Mouse (Mus musculus): ENCODE measurements at regions not wholly inside any gene's neighbourhood (a gene's known extent, or its start where the extent isn't known, plus 50 kb on each side); places are given as distances from the start of the nearest gene placed in this dataset.

DNA sequence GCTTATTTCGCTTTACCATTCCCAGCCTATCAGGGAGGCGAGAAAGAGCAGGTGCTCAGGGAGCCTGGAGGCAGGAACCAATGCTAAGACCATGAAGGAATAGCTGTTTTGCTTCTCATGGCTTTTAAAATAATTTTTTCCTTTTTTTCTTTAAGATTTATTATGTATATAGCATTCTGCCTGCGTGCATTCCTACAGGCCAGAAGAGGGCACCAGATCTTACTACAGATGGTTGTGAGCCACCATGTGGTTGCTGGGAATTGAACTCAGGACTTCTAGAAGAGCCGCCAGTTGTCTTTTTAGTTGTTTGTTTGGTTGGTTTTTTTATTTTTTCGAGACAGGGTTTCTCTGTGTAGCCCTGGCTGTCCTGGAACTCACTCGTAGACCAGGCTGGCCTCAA lies 113.6 kb upstream of the Armc2 start:
- no peak for ATAC-seq (replicated peaks in 1 of 2; ENCODE audit: insufficient read depth in 1 of 2, low FRiP score in 2 of 2, low TSS enrichment in 1 of 2, low read depth in 1 of 2, poor library complexity in 2 of 2, severe bottlenecking in 2 of 2)

DNA sequence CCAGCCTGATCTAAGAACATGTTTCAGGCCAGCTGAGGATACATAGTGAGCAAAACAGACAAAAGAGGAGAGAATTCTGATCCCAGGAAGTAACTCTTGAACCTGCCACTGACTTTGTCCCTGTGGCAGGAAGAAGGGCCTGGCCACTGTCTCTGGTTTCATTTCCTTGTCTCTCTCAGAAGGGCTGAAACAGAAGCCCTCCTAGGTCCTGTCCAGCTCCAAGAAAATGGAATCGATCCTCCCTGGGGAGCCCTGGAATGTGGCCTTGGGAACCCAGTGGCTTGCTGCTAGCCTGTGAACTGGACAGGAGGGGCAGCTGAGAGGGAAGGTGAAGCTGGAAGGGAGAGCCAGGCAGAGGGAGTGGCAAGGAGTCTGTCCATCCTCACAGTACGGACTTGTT lies 113.1 kb upstream of the Armc2 start:
- ATAC-seq (replicated peaks in 1 of 2; ENCODE audit: insufficient read depth in 1 of 2, low FRiP score in 2 of 2, low TSS enrichment in 1 of 2, low read depth in 1 of 2, poor library complexity in 2 of 2, severe bottlenecking in 2 of 2) = no peak

DNA sequence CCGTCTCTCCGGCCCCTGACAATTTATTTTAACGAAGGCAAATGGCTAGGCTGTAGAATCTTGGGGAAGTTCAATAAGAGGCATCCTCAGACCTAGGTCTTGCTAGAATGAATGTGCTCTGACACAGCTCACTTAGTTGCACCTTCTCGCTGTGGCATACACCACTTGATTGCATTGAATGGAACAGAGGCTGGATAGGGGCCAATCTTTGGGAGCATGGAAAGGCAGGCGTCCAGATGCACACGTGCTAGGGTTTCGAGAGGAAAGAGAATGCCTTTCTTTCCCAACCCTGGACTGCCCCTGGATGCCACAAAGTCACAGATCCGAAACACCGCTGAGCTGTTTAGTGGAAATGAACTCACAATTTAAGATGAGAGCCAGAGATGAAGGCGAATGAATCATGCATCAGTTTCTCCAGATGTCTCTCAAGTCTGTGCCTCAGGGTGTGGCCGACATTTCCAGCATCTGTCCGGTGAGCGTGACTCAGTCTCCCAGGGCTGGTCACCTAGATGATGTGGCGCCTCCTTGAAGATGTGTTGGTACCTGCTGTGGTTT lies 109.7 kb upstream of the Armc2 start:
- no peak for ATAC-seq (replicated peaks in 1 of 2; ENCODE audit: insufficient read depth in 1 of 2, low FRiP score in 2 of 2, low TSS enrichment in 1 of 2, low read depth in 1 of 2, poor library complexity in 2 of 2, severe bottlenecking in 2 of 2)

DNA sequence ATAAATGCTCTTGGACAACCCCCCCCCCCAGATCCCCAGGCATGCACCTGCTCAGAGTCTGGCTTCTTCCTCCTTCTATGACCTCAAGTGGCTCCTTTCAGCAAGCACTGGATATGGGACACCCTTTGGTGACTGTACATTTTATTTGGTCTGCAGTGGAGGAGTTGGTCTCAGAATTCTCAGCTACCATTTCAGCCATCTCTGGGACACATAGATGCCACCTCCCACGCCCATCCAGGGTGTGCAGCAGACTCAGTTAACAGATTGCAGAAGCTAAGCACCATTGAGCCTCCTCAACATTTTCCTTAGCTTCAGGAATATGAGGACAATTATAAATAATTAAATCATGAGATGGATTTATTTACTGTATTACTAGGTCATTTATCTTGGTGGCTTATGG lies 108.6 kb upstream of the Armc2 start:
- ATAC-seq (replicated peaks in 1 of 2; ENCODE audit: insufficient read depth in 1 of 2, low FRiP score in 2 of 2, low TSS enrichment in 1 of 2, low read depth in 1 of 2, poor library complexity in 2 of 2, severe bottlenecking in 2 of 2) = no peak

GRCm38 (mm10) chr10:42122768-42123635 lies 104.8 kb upstream of the Armc2 start:
- ATAC-seq (replicated peaks in 1 of 2; ENCODE audit: insufficient read depth in 1 of 2, low FRiP score in 2 of 2, low TSS enrichment in 1 of 2, low read depth in 1 of 2, poor library complexity in 2 of 2, severe bottlenecking in 2 of 2) = peak; percentile 78 to 91

DNA sequence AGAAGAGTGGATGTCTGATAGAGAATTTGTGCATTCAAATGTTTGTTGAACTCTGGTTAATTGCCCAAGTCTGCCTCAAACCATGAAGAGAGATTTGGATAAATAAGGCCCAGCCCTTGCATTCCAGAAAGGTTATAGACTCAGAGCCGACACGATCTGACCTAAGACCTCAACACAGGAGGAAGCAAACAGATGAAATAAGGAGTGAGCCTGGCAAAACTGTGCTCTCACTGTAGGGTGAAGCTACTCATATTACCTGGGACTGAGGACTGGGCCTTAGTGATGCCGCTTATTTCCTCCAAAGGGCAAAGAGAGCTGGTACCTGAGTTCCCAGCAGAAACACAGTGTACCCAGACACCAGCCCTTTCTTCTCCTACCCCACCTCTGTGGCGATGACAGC lies 103.7 kb upstream of the Armc2 start:
- no peak for ATAC-seq (replicated peaks in 1 of 2; ENCODE audit: insufficient read depth in 1 of 2, low FRiP score in 2 of 2, low TSS enrichment in 1 of 2, low read depth in 1 of 2, poor library complexity in 2 of 2, severe bottlenecking in 2 of 2)

GRCm38 (mm10) chr10:42119326-42119725 lies 101.1 kb upstream of the Armc2 start:
- ATAC-seq (replicated peaks in 1 of 2; ENCODE audit: insufficient read depth in 1 of 2, low FRiP score in 2 of 2, low TSS enrichment in 1 of 2, low read depth in 1 of 2, poor library complexity in 2 of 2, severe bottlenecking in 2 of 2) = no peak

- ATAC-seq (replicated peaks in 1 of 2; ENCODE audit: insufficient read depth in 1 of 2, low FRiP score in 2 of 2, low TSS enrichment in 1 of 2, low read depth in 1 of 2, poor library complexity in 2 of 2, severe bottlenecking in 2 of 2) = no peak
These were observed 100.3 kb upstream of the Armc2 start for GRCm38 (mm10) chr10:42118361-42119188.

- no peak for ATAC-seq (replicated peaks in 1 of 2; ENCODE audit: insufficient read depth in 1 of 2, low FRiP score in 2 of 2, low TSS enrichment in 1 of 2, low read depth in 1 of 2, poor library complexity in 2 of 2, severe bottlenecking in 2 of 2)
These were observed 99.3 kb upstream of the Armc2 start for GRCm38 (mm10) chr10:42117523-42117922.

DNA sequence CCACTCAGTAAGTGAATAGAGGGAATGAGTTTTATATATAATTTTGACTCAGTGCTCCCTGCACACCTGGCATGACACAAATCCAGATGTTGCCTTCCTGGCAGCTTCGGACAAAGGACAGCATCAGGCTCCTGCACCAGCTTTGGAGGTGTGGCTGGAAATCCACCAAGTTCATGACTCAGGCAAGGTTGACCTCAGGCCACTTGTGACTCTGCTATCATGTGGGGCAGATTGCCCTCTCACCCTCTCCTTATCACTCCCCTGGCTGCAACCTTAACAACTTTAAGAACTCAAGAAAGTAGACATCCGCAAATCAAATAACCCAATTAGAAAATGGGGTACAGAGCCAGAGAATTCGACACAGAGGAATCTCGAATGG lies 97.7 kb upstream of the Armc2 start:
- no peak for ATAC-seq (replicated peaks in 1 of 2; ENCODE audit: insufficient read depth in 1 of 2, low FRiP score in 2 of 2, low TSS enrichment in 1 of 2, low read depth in 1 of 2, poor library complexity in 2 of 2, severe bottlenecking in 2 of 2)

DNA sequence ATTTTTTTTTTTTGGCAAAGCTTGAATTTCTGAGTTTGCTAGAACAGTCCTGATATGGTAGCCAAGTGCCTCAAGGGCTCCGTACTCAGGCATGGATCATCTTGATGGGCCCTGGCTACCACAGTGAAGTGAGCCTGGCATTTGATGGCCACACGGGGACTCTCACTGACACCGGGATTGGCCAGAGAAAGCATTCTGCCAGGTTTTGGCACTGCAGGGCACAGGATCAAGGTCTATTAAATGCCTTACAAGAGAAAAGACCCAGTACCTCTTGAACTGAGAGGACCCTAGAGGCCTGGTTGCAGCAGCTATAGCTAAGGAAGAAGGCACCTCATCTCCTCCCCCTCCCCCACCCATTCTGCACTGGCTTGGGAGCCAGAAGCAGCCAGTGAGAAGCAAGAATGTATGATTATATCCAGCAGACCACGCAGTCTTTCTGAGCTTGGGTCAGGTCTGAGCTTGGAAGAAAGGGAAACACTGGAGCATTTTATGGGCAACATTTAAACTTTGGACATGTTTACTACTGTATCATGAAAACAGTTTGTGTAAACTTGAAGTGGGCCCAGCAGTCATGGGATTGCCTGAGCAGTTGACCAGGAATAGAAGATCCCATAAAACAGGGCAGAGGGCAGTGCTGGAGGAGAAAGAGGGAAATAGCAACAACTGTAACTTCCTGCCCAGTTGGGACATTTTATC lies 97.1 kb upstream of the Armc2 start:
- no peak for ATAC-seq (replicated peaks in 1 of 2; ENCODE audit: insufficient read depth in 1 of 2, low FRiP score in 2 of 2, low TSS enrichment in 1 of 2, low read depth in 1 of 2, poor library complexity in 2 of 2, severe bottlenecking in 2 of 2)

DNA sequence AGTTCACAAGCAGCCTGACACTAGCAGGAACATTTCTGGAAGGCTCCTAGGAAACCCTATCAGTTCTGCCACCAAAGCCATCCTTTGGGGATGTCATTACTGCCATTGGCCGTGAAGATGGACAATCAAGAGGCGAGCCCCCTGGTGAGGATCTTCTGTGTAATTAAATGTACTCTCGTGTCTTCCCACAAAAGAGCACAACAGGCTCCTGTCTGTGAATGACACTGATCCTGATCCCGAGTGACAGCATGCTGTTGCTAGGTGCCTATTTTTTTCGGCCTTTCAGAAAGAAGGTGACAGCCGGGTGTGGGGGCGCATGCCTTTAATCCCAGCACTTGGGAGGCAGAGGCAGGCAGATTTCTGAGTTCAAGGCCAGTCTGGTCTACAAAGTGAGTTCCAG lies 92.5 kb upstream of the Armc2 start:
- no peak for ATAC-seq (replicated peaks in 1 of 2; ENCODE audit: insufficient read depth in 1 of 2, low FRiP score in 2 of 2, low TSS enrichment in 1 of 2, low read depth in 1 of 2, poor library complexity in 2 of 2, severe bottlenecking in 2 of 2)

- no peak for ATAC-seq (replicated peaks in 1 of 2; ENCODE audit: insufficient read depth in 1 of 2, low FRiP score in 2 of 2, low TSS enrichment in 1 of 2, low read depth in 1 of 2, poor library complexity in 2 of 2, severe bottlenecking in 2 of 2)
These were observed 90.2 kb upstream of the Armc2 start for GRCm38 (mm10) chr10:42108294-42109014.

GRCm38 (mm10) chr10:42107437-42108293 lies 89.4 kb upstream of the Armc2 start:
- no peak for ATAC-seq (replicated peaks in 1 of 2; ENCODE audit: insufficient read depth in 1 of 2, low FRiP score in 2 of 2, low TSS enrichment in 1 of 2, low read depth in 1 of 2, poor library complexity in 2 of 2, severe bottlenecking in 2 of 2)

- no peak for ATAC-seq (replicated peaks in 1 of 2; ENCODE audit: insufficient read depth in 1 of 2, low FRiP score in 2 of 2, low TSS enrichment in 1 of 2, low read depth in 1 of 2, poor library complexity in 2 of 2, severe bottlenecking in 2 of 2)
These were observed 88.4 kb upstream of the Armc2 start for GRCm38 (mm10) chr10:42106611-42107010.

DNA sequence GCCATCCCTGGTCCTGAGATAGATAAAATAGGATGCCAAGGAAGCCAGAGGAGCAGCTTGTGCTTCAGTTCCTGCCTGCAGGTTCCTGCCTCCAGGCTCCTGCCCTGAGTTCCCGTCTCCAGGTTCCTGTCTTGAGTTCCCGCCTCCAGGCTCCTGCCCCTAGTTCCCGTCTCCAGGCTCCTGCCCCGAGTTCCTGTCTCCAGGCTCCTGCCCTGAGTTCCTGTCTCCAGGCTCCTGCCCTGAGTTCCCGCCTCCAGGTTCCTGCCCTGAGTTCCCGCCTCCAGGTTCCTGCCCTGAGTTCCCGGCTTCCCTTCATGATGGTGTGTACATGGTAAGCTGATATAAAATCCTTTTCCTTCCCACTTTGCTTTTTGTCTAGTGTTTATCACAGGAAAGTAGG lies 86.8 kb upstream of the Armc2 start:
- no peak for ATAC-seq (replicated peaks in 1 of 2; ENCODE audit: insufficient read depth in 1 of 2, low FRiP score in 2 of 2, low TSS enrichment in 1 of 2, low read depth in 1 of 2, poor library complexity in 2 of 2, severe bottlenecking in 2 of 2)

Measured in hematopoietic stem cell, adult 5-6 weeks (primary cell).